Mouse (Mus musculus): ENCODE data around the gene Brsk2.

DNA sequence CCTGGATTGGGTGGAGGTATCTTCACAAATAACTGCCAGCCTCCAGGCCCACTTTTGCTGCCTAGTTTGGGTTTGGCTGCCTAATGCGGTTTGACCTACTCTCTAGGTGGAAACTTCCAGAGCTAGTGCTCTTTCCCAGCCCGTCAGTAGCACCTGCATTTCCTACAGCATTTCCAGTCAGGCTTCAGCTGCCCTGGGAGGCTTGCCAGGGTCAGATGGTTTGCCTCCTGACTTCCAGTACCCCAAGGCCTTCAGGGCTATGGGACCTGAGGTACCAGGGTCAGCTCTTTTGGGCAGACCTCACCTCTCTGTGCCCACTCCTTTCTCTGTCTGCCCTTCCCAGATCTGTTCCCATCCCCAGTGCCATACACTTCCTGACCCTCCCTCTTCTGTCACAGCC is 11.4 kb downstream of the Brsk2 start:
- TF ChIP-seq POU5F1 (IDR thresholded peaks at IDR 0.05; ENCODE audit: borderline replicate concordance, low read length), result no peak
- TF ChIP-seq CTCF (conservative IDR thresholded peaks at IDR 0.05; ENCODE audit: low read length), result no peak
- TF ChIP-seq NANOG (IDR thresholded peaks at IDR 0.05; ENCODE audit: borderline replicate concordance, low read length), result no peak

All from E14TG2a.4 (cell line).